Mouse (Mus musculus) stomach, embryonic 16.5 days (tissue): ENCODE data around the gene S100g. TPM values are rescaled to one million over a fixed set of nuclear protein-coding genes. Genes with fewer than 3 reads are reported as not detected.

ENCODE experiments used
- ATAC-seq: fragments of 200-750 bp; cut with Nextera tagmentation; 2 replicates; pipeline ENCODE4 v1.8.0; 2017; ENCODE audit warnings: moderate number of reproducible peaks, moderate TSS enrichment; ENCODE audit not compliant: insufficient read depth, low FRiP score
- H3K27ac ChIP-seq: fragments of 300-500 bp; sonication (generic); 2 replicates; pipeline ENCODE4 v1.5.1; 2014; ENCODE audit warnings: low read length
- H3K27me3 ChIP-seq: fragments of 300-500 bp; sonication (generic); 2 replicates; pipeline ENCODE4 v1.6.1; 2014; ENCODE audit warnings: low read length, control low read depth, mixed read lengths; ENCODE audit not compliant: control insufficient read depth, insufficient read depth
- H3K36me3 ChIP-seq: fragments of 300-500 bp; sonication (generic); 2 replicates; pipeline ENCODE4 v1.6.1; 2014; ENCODE audit warnings: low read length; ENCODE audit not compliant: control insufficient read depth, insufficient read depth
- H3K4me1 ChIP-seq: fragments of 300-500 bp; sonication (generic); 2 replicates; pipeline ENCODE4 v1.6.1; 2014; ENCODE audit warnings: low read length, control low read depth, mixed read lengths; ENCODE audit not compliant: control insufficient read depth, insufficient read depth
- H3K4me2 ChIP-seq: fragments of 300-500 bp; sonication (generic); 2 replicates; pipeline ENCODE4 v1.6.1; 2014; ENCODE audit warnings: low read depth, low read length, mixed read lengths
- H3K4me3 ChIP-seq: fragments of 300-500 bp; sonication (generic); replicated peaks from 2 replicates; pipeline ENCODE4 v1.5.1; 2014; ENCODE audit warnings: mild to moderate bottlenecking, low read length
- H3K9ac ChIP-seq: fragments of 300-500 bp; sonication (generic); 2 replicates; pipeline ENCODE4 v1.6.1; 2014; ENCODE audit warnings: low read length
- H3K9me3 ChIP-seq: fragments of 300-500 bp; sonication (generic); replicated peaks from 2 replicates; pipeline ENCODE4 v1.6.1; 2016; ENCODE audit warnings: low read length, control low read depth; ENCODE audit not compliant: control insufficient read depth
- WGBS: fragments of 180-500 bp; shearing (Covaris S2); extraction: QIAGEN DNeasy Blood & Tissue Kit; methylation state at CpG from one replicate; pipeline ENCODE4 v1.1.7; 2014; 5-methylcytosine and 5-hydroxymethylcytosine counted together
- polyA plus RNA-seq: library from polyadenylated mRNA; unstranded; fragments of >200 nt; fragmentation: Nextera tagmentation; extraction: Ambion mirVana; gene quantifications from 2 replicates; pipeline ENCODE4 v1.2.1, GENCODE M21; 2015

S100g gene
- polyA plus RNA-seq, 1 experiment from 2014 or later, result 53.3 TPM

GRCm38 (mm10) chrX:162942027-162942426 lies 22.4 kb downstream of the S100g start:
- Histone ChIP-seq H3K4me3 (no peak overlapping the region), H3K36me3 (no peaks in the 10 kb centered on the region), H3K27me3 (no peaks in the 10 kb centered on the region), H3K9me3 (no peaks in the 10 kb centered on the region), H3K27ac (no peak overlapping the region), H3K4me2 (no peak overlapping the region), H3K4me1 (no peaks in the 10 kb centered on the region), H3K9ac (no peak overlapping the region)
- 66% methylated on average over 1 of the region's 1 CpGs for WGBS
- no peak for ATAC-seq

GRCm38 (mm10) chrX:162931467-162931866 lies 32.9 kb downstream of the S100g start:
- H3K36me3 ChIP-seq, result peaks cover 3% of the 10 kb centered on the region; the same call in 1 of the 2 replicates
- no peaks in the 10 kb centered on the region for H3K27me3 ChIP-seq
- H3K4me1 ChIP-seq, result no peaks in the 10 kb centered on the region
- 88% methylated on average over 2 of the region's 2 CpGs for WGBS
- no peak overlapping the region for H3K4me3 ChIP-seq
- no peaks in the 10 kb centered on the region for H3K9me3 ChIP-seq
- ATAC-seq, result no peak
- no peak overlapping the region for H3K4me2 ChIP-seq
- H3K27ac ChIP-seq, result no peak overlapping the region
- H3K9ac ChIP-seq, result no peak overlapping the region

- ATAC-seq, result no peak
- Histone ChIP-seq H3K9me3 (no peaks in the 10 kb centered on the region), H3K4me3 (no peak overlapping the region), H3K36me3 (no peaks in the 10 kb centered on the region), H3K4me1 (no peaks in the 10 kb centered on the region), H3K27me3 (no peaks in the 10 kb centered on the region; the same call in 1 of the 2 replicates), H3K9ac (no peak overlapping the region), H3K27ac (no peak overlapping the region), H3K4me2 (no peak overlapping the region)
- WGBS, result 68% methylated on average over 8 of the region's 8 CpGs
These were observed 42.8 kb downstream of the S100g start for GRCm38 (mm10) chrX:162921487-162922125.

- Histone ChIP-seq H3K4me3 (no peak overlapping the region), H3K4me2 (no peak overlapping the region), H3K4me1 (no peaks in the 10 kb centered on the region), H3K36me3 (peaks cover 5% of the 10 kb centered on the region; the same call in 1 of the 2 replicates), H3K27ac (no peak overlapping the region), H3K9ac (no peak overlapping the region), H3K27me3 (no peaks in the 10 kb centered on the region), H3K9me3 (no peaks in the 10 kb centered on the region)
- 37% methylated on average over 5 of the region's 5 CpGs for WGBS
- ATAC-seq, result no peak
These were observed 48.7 kb downstream of the S100g start for GRCm38 (mm10) chrX:162915697-162916096.

- WGBS, result 93% methylated on average over 3 of the region's 3 CpGs
- H3K9ac ChIP-seq, result no peak overlapping the region
- no peak for ATAC-seq
- H3K27me3 ChIP-seq, result no peaks in the 10 kb centered on the region
- peaks cover 8% of the 10 kb centered on the region; the same call in 1 of the 2 replicates for H3K36me3 ChIP-seq
- no peaks in the 10 kb centered on the region for H3K4me1 ChIP-seq
- H3K4me2 ChIP-seq, result no peak overlapping the region
- no peak overlapping the region for H3K27ac ChIP-seq
- no peaks in the 10 kb centered on the region for H3K9me3 ChIP-seq
- H3K4me3 ChIP-seq, result no peak overlapping the region
These were observed 50.7 kb downstream of the S100g start for GRCm38 (mm10) chrX:162913651-162914050.

Other genes starting within 250 kb of the S100g start
- gene Rbbp7, start 204.2 kb downstream of the S100g start, polyA plus RNA-seq, result 590 and 591 TPM in 2 replicates
- 13.0 and 13.5 TPM in 2 replicates for gene Txlng, start 135.1 kb downstream of the S100g start, polyA plus RNA-seq
- gene Syap1, start 76.2 kb downstream of the S100g start, polyA plus RNA-seq, result 33.4 and 39.4 TPM in 2 replicates
- 70.0 and 84.5 TPM in 2 replicates for gene Ctps2, start 63.4 kb downstream of the S100g start, polyA plus RNA-seq